Mouse (Mus musculus) C2C12 (cell line): Measurements from ENCODE around the gene Dock1.

Experiments
- CTCF ChIP-seq: IDR thresholded peaks from one replicate; pipeline ENCODE4 v1.5.1; 2011; ENCODE audit not compliant: control insufficient read depth, insufficient read depth, insufficient read length
- USF1 ChIP-seq: IDR thresholded peaks from one replicate; pipeline ENCODE4 v1.6.1; 2011; ENCODE audit warnings: low read depth, mild to moderate bottlenecking, control low read depth, moderate library complexity

GRCm38 (mm10) chr7:135132461-135132860, 462.0 kb downstream of the Dock1 start:
- no peak for TF ChIP-seq USF1
- TF ChIP-seq CTCF = no peak
